Mouse (Mus musculus) E14TG2a.4 (cell line): Measurements from ENCODE around the gene Cd68.

Source experiments
- CTCF ChIP-seq: conservative IDR thresholded peaks from 2 replicates; pipeline ENCODE4 v1.5.1; 2014; ENCODE audit warnings: low read length
- NANOG ChIP-seq: IDR thresholded peaks from 2 replicates; pipeline ENCODE4 v1.6.1; 2014; ENCODE audit warnings: borderline replicate concordance, low read length, mixed read lengths
- POU5F1 ChIP-seq: IDR thresholded peaks from 2 replicates; pipeline ENCODE4 v1.6.1; 2014; ENCODE audit warnings: low read length, borderline replicate concordance

DNA sequence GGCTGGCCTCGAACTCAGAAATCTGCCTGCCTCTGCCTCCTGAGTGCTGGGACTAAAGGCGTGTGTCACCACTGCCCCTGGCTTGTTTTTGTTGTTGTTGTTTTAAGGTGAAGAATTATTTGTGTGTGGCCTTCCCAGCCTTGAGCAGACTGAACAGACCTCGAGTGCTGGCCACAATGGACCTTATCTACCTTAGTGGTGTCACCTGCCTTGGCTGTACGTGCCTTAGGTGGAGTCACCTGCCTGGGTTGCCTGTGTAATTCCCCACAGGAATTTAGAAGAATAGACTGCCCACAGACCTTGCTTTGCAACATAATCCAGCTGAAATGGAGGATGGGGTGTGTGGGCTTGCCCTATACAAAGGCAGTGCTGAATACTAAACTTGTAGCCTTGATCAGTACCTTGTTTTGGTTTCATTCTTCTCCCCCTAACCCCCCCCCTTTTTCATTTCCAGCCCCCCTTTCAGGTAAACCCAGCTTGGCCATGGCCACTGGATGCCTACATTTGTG lies 42.0 kb upstream of the Cd68 start:
- TF ChIP-seq CTCF (no peak), NANOG (no peak), POU5F1 (no peak)
